Mouse (Mus musculus) bone marrow macrophage, adult 2 months (primary cell): ENCODE data around the gene Rab3a. TPM values are rescaled to one million over a fixed set of nuclear protein-coding genes. Genes with fewer than 3 reads are reported as not detected.

Experiments used
- H3K27ac ChIP-seq: 2 replicates; pipeline ENCODE4 v1.5.1; 2012; ENCODE audit warnings: low read depth, low read length; ENCODE audit not compliant: insufficient read depth
- H3K4me1 ChIP-seq: 2 replicates; pipeline ENCODE4 v1.6.1; 2012; ENCODE audit warnings: low read length; ENCODE audit not compliant: control insufficient read depth, insufficient read depth
- H3K4me3 ChIP-seq: 2 replicates; pipeline ENCODE4 v1.5.1; 2012; ENCODE audit warnings: mild to moderate bottlenecking, low read length, moderate library complexity; ENCODE audit not compliant: insufficient read depth
- CTCF ChIP-seq: IDR thresholded peaks from 2 replicates; pipeline ENCODE4 v1.5.1; 2012; ENCODE audit warnings: low read depth, mild to moderate bottlenecking, low read length, moderate library complexity
- POLR2A ChIP-seq: IDR thresholded peaks from 2 replicates; pipeline ENCODE4 v1.6.1; 2012; ENCODE audit warnings: mild to moderate bottlenecking, low read depth, low read length, borderline replicate concordance
- polyA plus RNA-seq: library from polyadenylated mRNA; stranded (reverse); fragments of >200 nt; gene quantifications from 2 replicates; pipeline ENCODE4 v1.2.4, GENCODE M21; 2012; ENCODE audit not compliant: missing spikeins, insufficient read depth, insufficient read length

Gene Rab3a
- polyA plus RNA-seq, 1 experiment = 9.4 TPM

DNA sequence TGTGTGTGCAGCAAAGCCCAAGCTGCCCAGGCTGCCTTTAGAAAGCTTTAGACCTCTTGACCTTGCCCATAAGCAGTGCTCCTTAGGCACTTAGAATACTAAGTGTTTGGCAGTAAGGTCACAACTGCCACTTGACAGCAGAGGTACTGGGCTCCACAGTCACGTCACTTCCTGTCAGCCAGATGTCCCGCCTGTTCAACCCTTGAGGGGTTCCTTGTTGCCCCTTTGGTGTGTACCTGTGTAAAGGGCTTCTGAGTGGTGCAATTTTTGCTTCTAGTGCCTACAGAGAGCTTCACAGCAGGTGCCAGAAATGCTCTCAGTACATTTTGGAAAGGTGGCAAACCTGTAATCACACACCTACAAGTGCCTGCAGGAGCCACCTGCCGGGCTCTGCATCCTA lies 16.3 kb upstream of the Rab3a start:
- no peaks in the 10 kb centered on the region for H3K4me1 ChIP-seq
- TF ChIP-seq CTCF (no peak), POLR2A (no peak)

DNA sequence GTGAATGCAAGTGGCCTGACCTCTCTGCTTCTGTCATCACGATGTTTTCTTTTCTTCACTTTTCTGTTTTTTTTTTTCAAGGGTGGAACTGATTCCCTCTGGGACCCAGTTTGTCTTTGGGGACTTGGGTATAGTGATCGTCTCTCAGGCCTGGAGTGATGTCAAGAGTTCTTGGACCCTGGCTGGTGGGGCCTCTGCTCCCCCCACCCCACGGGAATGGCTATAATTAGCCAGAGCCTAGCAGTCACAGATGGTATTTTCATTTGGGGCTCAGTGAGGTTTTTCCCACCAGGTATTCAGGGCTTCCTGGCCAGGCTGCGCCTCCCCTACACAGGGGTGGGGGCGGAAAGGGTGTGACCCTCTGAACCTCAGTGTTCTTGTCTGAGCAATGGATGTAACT lies 12.8 kb upstream of the Rab3a start:
- no peak overlapping the region for H3K4me3 ChIP-seq
- TF ChIP-seq POLR2A (no peak), CTCF (no peak)
- peaks cover 5% of the 10 kb centered on the region; the same call in 1 of the 2 replicates for H3K4me1 ChIP-seq
- H3K27ac ChIP-seq = no peak overlapping the region

More for the DNA sequence above, 16.3 kb upstream of the Rab3a start:
- Histone ChIP-seq H3K4me3 (no peak overlapping the region), H3K27ac (no peak overlapping the region)

DNA sequence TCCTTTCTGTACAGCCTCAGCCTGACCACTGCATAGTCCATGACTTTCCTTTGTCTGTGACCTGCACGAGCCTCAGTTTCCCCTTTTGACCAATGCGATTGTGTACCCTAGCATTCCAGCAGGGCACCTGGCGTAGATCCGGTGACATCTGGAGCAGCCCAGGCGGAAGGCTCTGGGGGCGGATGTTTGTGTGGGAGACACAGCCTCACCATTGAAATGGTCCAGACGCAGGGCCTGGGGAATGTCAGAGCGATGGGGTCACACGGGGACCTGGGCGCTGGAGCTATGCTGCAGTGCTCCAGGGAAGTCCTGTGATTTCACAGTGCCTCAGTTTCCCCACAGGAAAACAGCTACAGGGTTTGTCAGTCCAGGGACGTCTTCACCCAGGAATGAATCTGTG lies 12.3 kb upstream of the Rab3a start:
- Histone ChIP-seq H3K4me3 (no peak overlapping the region), H3K27ac (no peak overlapping the region), H3K4me1 (peaks cover 5% of the 10 kb centered on the region; the same call in 1 of the 2 replicates)
- TF ChIP-seq POLR2A (no peak), CTCF (no peak)

DNA sequence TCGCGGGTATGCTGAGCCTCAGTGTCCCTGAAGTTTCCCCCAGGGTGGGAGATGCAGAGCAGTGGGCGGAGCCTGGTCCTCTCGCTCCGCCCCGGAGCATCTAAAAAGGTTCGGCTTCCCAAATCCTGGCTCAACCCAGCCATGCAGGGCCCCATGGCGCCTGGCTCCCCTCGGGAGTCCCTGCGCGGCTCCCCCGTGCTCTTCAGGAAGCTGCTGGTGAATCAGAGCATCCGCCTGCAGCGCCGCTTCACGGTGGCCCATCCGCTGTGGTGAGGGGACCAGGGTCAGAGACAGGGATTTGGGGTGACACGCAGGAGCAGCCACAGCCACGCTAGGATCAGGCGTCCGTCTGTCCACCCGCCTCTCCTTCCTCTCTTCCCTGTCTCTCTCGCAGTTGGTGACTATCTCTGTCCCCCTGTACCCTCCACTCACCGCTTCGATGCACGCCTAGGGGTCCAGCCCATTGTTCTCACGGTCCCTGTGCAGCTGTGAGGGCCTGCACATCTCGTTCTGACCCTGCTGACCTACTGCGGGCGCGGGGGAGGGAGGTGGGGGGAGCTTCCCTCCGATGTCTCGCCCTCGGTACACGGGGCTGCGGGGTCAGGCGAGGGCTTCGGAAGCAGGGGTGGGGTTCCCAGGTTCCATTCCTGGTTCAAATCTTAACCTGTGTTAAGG lies 11.4 kb upstream of the Rab3a start:
- H3K4me3 ChIP-seq = peak overlapping the region; percentile 54

DNA sequence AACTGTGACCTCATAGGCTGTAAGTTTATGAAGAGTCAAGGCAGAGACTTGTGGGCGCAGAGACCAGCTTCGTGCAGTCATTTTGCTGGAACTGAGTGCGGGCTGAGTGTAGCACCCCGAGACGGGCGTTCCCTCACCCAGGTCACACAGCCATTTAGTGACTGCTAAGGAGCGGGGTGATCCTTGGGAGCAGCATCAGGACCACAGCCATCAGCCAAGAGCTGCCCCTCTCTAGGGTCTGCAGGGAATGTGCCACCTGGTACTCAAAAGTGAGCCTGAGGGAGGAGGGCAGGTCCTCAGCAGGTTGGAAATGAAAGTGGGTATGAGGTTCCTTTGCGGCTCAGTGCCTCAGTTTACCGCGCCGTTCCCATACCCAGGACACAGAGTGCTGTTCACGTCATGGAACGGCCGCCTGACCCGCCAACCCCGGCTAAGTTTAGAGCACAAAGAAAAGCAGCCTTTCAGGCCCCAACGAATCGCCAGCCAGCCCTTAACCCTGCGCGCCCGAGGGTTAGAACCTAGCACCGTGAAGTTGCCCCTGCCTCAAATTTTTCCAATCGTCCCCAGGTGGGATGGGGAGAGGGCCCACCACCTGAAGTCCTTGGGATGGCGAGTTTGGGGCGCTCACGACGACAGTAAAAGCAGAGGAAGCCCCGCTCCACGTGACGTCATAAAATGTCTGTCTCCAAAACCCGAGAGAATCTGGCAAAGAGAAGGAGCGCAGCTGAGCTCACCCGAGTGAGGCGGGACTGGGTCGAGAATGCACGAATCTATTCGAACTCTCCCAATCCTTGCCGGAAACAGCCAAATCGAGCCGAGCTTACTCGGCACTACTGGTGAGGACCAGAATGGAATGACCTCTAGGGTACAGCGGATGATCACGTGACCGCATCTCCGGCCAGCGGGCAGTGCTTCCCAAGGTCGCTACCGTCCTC lies 10.6 kb upstream of the Rab3a start:
- H3K27ac ChIP-seq = no peak overlapping the region
- H3K4me1 ChIP-seq = peaks cover 5% of the 10 kb centered on the region; the same call in 1 of the 2 replicates
- no peak for TF ChIP-seq POLR2A
- no peak for TF ChIP-seq CTCF
- H3K4me3 ChIP-seq = peak overlapping the region; percentile 54

More for the DNA sequence above, 11.4 kb upstream of the Rab3a start:
- H3K4me1 ChIP-seq = peaks cover 5% of the 10 kb centered on the region; the same call in 1 of the 2 replicates
- no peak for TF ChIP-seq POLR2A
- no peak for TF ChIP-seq CTCF
- H3K27ac ChIP-seq = no peak overlapping the region

DNA sequence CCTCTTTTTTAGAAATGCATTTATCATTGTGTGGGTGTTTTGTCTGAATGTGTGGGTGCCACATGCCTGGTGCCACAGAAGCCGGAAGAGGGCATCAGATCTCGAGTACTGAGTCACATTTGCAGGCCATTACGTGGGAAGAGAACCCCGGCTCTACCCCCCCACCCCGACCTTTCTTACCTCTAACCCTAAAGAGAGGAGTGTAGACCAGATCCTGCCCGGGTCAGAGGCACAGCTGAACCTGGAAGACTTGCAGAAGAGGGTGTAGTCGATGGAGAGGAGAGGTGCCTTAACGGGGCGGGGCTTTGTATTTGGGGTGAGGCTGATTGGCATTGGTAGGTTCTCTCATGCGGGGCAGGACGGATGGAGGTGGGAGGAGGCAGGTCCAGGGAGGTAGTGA lies 9.7 kb upstream of the Rab3a start:
- Histone ChIP-seq H3K4me3 (no peak overlapping the region), H3K4me1 (peaks cover 5% of the 10 kb centered on the region; the same call in 1 of the 2 replicates), H3K27ac (no peak overlapping the region)
- no peak for TF ChIP-seq POLR2A
- TF ChIP-seq CTCF = no peak

DNA sequence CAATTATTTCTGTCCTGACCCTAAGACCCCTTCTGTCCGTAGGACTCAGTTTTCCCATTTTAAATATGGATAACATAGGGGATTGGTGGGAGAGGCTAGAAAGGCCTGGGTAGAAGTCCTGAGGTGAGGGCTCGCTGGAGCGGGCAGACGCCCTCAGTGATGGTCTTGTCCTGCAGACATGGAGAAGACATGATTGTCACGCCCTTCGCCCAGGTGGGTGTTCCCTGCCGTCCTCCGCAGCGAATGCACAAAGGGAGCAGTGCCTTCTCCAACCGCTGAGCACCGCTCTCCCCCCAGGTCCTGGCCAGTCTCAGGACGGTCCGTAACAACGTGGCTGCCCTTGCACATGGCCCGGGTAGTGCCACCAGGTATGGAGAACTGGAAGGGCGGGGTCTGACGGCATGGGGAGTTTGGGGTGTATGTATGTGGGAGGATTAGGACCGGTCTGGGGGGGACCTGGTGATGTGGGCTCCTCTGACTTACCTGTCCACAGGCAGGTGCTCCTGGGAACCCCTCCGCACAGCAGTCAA lies 8.7 kb upstream of the Rab3a start:
- peaks cover 5% of the 10 kb centered on the region; the same call in 1 of the 2 replicates for H3K4me1 ChIP-seq
- no peak overlapping the region for H3K27ac ChIP-seq
- TF ChIP-seq CTCF = no peak
- no peak for TF ChIP-seq POLR2A
- no peak overlapping the region for H3K4me3 ChIP-seq

DNA sequence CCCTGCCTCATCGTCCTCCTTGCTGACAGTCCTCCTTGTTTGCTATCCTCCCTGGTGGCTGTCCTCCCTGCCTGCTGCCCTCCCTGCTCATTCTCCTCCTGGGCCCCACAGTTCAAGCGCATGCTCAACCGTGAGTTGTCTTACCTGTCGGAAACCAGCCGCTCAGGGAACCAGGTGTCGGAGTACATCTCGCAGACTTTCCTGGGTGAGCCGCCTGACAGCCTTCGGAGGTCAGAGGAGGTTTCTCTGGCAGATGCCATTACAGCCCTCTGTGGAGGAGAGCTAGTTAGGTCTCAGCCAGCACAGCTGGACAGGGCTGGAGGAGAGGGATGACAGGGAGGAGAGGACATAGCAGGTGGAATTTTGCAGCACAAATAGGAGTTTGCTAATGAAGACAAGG lies 7.8 kb upstream of the Rab3a start:
- Histone ChIP-seq H3K27ac (no peak overlapping the region), H3K4me3 (no peak overlapping the region)
- TF ChIP-seq POLR2A (no peak), CTCF (no peak)

DNA sequence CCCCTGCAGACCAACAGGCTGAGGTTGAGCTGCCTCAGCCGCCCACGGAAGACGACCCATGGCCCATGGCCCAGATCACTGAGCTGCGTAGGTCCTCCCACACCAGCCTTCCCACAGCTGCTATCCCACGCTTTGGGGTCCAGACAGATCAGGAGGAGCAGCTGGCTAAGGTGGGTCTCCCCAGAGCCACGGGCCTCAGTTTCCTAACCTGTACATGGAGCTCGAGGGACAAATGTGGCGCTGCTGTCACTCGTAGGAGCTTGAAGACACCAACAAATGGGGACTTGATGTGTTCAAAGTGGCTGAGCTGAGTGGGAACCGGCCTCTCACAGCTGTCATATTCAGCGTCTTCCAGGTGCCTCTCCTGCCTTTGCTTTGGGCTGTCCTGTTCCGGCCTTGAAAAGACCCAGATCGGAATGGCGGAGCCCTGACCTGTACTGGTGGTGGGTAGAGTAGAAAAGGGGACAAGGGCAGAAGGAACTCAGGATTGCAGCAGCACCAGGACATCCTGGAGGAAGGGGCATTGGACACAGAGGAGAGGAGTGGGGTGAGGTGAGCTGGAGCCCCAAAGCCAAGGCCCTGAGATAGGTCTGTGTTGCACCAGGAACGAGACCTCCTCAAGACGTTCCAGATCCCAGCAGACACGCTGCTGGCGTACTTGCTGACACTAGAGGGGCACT lies 7.1 kb upstream of the Rab3a start:
- Histone ChIP-seq H3K4me1 (peaks cover 15% of the 10 kb centered on the region), H3K4me3 (no peak overlapping the region), H3K27ac (no peak overlapping the region)
- TF ChIP-seq CTCF (no peak), POLR2A (no peak)

More for the DNA sequence above, 7.8 kb upstream of the Rab3a start:
- H3K4me1 ChIP-seq = peaks cover 9% of the 10 kb centered on the region; the same call in 1 of the 2 replicates
